Mouse (Mus musculus) heart, postnatal 25 days (tissue): ENCODE results near the gene Slc30a1. TPM values are rescaled to one million over a fixed set of nuclear protein-coding genes. Genes with fewer than 3 reads are reported as not detected.

Experiments used
- DNase-seq: peaks from one replicate; pipeline ENCODE4 v3.0.0; 2022; ENCODE audit warnings: low spot score
- intact Hi-C: fragments of 180-260 bp; cut with DNase I; formaldehyde crosslinking; loops from one replicate; pipeline ENCODE4 v1.15.1; 2025
- total RNA-seq, 2 experiments: library from RNA; stranded (reverse); gene quantifications; 2 replicates each; pipeline ENCODE4 v1.2.3; 2021

The Slc30a1 gene
- 10 to 100 TPM; 18.4 to 25.6 TPM for total RNA-seq

DNA sequence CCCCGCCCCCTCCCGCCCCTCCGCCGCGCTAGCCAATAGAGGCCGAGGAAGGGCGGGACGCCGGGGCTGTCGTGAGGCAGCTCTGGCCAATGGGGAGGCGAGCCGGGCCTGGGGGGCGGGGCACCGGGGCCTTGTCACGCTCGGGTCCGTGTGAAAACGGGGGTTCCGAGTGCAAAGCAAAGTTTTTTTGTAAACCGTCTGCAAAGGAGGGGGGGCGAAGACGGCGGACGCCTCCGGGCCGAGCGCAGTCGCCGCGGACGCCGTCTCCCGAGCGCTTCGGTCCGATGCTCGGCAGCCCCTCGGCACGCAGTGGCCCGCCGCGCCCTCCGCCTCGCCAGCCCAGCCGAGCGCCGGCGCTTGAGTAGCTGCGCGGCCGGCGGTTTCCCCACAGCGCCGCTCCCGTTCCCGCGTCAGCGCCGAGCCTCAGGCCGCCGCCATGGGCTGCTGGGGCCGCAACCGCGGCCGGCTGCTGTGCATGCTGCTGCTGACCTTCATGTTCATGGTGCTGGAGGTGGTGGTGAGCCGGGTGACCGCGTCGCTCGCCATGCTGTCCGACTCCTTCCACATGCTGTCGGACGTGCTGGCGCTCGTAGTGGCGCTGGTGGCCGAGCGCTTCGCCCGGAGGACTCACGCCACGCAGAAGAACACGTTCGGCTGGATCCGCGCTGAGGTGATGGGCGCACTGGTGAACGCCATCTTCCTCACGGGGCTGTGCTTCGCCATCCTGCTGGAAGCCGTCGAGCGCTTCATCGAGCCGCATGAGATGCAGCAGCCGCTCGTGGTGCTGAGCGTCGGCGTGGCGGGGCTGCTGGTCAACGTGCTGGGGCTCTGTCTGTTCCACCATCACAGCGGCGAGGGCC lies at the start of gene Slc30a1:
Gene Slc30a1 (plus strand): TSS at position 197 of the 860 bp plus-strand sequence.
- intact Hi-C loops, result loop anchor here (1.0 to 10.0 kb wide), 2 partner anchors 72 to 192 kb away; partner anchors contain the start of gene Lpgat1
- peak; percentile 96 for DNase-seq

GRCm38 (mm10) chr1:191856886-191857651 lies 49.5 kb upstream of the Slc30a1 start:
- intact Hi-C loops, result no loop called here
- no peak for DNase-seq

GRCm38 (mm10) chr1:191858136-191858535 lies 48.4 kb upstream of the Slc30a1 start:
- intact Hi-C loops, result no loop called here
- DNase-seq, result no peak

DNA sequence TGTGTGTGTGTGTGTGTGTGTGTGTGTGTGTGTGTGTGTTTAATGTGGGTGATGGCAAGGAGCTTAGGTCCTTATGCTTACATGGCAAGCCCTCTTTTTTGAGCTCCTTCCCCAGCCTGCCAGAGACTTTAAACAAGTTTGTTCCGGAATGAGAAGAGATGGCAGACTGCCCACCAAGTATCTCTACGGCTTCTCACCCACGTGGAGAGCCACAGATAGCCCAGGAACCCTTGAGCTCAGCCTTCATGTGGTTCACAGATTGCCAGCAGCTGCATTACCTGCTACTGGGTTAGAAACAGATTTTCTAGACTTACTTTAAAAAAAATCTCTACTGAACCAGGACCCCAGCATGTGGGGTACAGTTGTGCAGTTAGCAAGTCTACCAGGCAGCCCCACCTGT lies 46.7 kb upstream of the Slc30a1 start:
- intact Hi-C loops, result no loop called here
- DNase-seq, result no peak

DNA sequence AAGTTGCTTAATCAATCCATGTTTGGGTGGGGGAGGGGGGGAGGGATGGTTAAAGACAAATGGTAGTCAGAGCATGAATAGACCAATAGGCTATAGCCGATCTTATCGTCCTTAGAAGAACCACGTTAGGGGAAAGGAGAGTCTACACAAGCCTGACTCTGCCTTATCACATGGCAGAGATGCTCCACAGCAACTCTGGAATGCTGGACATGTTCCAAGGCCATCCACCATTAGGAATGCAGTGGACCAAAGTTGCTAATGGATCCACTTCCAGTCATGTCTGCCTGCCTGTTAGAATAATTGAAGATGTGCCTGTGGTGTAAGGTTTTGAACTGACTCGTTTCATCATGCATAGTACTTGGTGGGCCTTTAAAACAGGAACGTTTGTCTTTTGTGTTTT lies 45.3 kb upstream of the Slc30a1 start:
- intact Hi-C loops, result no loop called here

DNA sequence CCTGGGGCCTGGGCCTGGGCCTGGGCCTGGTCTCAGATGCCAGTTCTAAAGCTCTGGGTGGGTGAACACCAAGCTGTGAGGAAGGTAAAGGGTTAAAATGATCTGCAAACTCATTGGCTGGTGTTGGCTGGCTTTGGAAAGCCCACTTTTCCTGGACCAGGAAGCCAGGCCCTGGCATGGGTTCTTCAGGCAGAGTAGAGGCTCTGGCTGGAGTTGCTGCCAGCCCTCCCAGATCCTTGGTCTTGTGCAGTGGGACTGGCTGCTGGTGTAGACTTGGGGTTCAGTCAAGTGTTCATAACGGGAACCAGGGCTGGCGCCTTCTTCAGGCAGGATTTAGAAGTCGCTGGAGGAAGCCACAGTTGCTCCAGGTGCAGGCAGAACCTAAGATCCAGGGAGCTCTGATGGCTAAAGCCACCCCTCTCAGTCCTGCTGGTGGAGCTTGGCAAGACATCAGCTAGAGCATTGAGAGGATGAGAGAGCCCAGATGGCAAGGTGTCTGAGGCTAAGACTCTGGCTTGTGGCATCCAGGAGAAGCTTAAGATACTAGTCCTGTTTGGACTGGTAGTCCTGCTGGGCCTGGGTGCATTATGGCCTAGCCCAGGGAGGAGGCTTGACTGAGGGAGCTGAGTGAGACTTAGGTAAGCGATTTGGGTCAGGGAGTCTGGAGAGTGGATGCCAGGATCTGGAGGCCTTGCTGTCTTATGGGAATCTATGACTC lies 42.6 kb upstream of the Slc30a1 start:
- intact Hi-C loops, result no loop called here

More for the DNA sequence above, 45.3 kb upstream of the Slc30a1 start:
- no peak for DNase-seq

GRCm38 (mm10) chr1:191864551-191865027 lies 42.0 kb upstream of the Slc30a1 start:
- intact Hi-C loops, result no loop called here
- no peak for DNase-seq

More for the DNA sequence above, 42.6 kb upstream of the Slc30a1 start:
- no peak for DNase-seq

- DNase-seq, result no peak
- intact Hi-C loops, result no loop called here
Observed at GRCm38 (mm10) chr1:191872076-191872710, 34.4 kb upstream of the Slc30a1 start.

DNA sequence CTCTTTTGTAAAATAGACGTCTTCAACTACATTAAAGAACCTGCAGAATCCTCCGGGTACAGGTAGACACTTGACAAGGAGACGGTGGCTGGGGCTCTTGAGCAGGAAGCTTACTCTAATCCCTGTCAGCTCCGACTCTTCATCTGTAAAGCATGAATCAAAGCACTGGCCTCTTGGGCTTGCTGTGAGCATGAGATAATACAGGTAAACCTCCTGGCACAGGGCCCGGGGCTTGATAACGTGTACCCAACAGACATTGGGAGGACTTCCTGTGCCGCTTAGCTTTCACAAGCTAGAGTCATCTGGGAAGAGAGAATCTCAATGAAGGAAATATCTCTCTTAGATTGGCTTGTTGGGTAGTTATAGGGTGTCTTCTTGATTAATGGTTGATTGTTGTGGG lies 31.6 kb upstream of the Slc30a1 start:
- no peak for DNase-seq
- intact Hi-C loops, result no loop called here

- intact Hi-C loops, result no loop called here
- no peak for DNase-seq
Observed at GRCm38 (mm10) chr1:191875683-191876305, 30.8 kb upstream of the Slc30a1 start.

DNA sequence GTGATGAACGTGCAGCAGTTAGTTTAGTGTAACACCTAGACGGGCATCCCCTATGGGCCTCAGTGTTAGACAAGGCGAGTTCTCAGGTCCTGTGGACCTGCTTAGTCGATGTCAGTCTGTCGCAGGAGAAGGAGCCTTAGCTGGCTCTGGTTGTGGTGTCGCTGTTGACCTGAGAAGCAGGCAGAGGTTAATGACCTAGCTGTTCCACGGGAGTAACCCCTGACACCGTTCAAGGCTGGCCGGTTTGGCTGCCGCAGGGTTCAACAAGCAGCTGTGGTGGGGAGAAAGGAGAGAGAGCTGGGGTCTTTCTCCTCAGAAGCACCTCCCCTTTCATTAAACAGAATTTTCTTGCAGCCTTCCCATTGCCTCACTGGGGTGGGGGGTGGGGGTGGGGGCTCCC lies 28.9 kb upstream of the Slc30a1 start:
- intact Hi-C loops, result no loop called here
- no peak for DNase-seq

GRCm38 (mm10) chr1:191878518-191878921 lies 28.0 kb upstream of the Slc30a1 start:
- intact Hi-C loops, result no loop called here
- no peak for DNase-seq

DNA sequence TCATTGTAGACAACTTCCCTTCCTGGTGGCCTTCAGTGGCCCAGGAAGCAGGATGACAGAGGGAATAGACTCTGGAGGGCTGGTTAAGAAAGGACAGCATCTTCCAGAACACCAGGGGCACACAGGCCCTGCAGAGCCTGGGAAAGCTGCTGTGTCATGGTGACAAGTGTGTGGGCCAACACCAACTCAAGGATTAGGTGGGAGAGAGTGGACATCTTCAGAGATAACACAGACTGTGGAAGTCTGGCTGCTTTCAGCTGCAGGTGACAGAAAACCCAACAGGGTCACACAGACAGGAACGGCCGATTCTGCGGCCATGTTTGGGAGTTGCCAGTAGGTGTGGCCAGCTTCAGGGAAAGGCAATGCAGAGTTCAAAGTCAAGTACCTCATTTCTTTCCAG lies 26.3 kb upstream of the Slc30a1 start:
- intact Hi-C loops, result no loop called here
- no peak for DNase-seq

GRCm38 (mm10) chr1:191880921-191881609 lies 25.5 kb upstream of the Slc30a1 start:
- no peak for DNase-seq
- intact Hi-C loops, result no loop called here

DNA sequence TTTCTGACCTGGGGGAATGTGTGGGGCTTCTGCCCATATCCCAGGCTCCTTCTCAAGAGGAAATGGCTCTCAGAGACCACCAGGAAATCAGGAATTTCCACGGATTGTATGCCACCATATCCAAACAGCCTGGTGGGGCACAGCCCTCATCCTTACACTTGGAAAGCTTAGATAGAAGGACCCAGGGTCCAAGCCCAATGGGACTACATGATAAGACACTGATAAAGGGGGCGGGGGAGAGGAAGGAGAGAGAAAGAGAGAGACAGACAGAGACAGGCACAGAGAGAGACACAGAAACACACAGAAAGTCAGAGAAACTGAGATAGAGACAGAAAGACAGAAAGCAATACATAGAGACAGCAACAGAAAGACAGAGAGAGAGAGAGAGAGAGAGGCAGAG lies 24.9 kb upstream of the Slc30a1 start:
- DNase-seq, result no peak
- intact Hi-C loops, result no loop called here

DNA sequence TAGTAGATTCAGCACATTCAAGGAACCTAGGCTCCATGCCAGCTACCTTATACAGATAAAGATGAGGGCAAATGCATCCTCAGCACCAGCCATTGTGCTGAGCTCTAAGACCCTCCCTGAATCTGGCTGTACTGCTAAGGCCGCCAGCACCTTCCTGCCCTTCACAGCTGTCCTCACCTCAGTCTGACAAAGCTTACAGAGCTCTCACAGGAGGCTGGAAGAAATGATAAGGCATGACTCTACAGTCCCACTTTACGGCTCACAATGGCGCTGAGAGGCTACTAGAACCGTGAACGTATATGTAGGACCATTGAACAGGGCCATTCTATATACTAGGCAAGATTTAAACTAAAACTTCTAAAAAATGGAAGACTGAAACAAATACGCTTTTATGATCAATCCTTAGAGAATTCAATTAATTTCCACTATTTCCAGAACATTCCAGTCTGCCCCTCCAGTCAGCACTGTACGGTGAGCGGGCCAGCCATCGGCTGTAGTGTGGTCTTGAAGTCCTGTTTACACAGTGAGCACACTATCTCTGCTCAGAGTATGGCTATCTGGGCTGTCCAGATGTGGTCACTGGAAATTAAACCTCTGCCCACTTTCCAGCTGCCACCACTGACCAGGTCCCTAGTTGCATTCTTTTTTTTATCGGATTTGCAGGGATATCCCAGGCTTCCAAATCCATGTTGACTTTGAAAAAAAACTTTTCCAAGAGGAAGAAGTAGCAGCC lies 23.9 kb upstream of the Slc30a1 start:
- DNase-seq, result no peak
- intact Hi-C loops, result no loop called here

DNA sequence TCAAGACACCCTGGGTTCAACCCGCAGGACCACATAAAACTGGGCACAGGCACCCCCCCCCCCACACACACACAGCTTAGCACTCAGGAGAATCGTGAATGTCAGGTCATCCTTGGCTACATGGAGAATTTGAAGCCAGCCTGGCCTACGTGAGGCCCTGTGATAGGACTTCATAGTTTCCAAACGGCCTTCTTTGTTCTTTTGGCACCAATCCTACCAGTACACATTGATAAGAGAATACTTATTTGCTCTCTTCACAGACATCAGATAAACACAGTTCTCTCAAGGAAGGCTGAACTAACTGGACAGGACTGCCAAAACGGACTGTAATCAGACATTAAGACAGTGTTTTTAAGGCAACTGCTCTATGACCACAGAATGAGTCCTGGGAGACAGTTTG lies 22.9 kb upstream of the Slc30a1 start:
- no peak for DNase-seq
- intact Hi-C loops, result no loop called here

DNA sequence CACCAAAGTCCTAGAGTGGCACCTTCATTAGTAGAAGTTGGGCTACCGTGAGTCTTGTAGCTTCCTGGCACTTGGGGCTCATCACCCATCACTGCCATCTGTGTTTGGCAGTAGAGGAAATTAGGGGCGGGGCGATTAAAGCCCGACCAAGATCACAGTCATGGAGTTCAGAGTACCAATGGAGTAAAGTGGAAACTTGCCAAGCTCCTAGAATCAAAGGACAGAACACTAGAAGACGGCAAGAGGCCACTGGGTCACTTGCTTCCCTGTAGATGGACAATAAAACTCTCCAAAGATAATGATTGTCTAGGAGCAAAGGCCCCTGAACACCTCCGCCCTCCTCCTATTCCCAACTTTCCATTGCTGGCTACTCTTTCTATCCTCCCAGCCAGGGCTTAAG lies 14.7 kb upstream of the Slc30a1 start:
- intact Hi-C loops, result no loop called here
- no peak for DNase-seq
